Mouse (Mus musculus) bone marrow, adult 2 months (tissue): ENCODE data around the gene Vstm2l.

Experiments used
- CTCF ChIP-seq: fragments of 200-500 bp; IDR thresholded peaks from 2 replicates; pipeline ENCODE4 v1.5.1; 2011; ENCODE audit warnings: low read length, control low read depth; ENCODE audit not compliant: control insufficient read depth, insufficient read depth
- POLR2A ChIP-seq: fragments of 200-500 bp; IDR thresholded peaks from 2 replicates; pipeline ENCODE4 v1.6.1; 2011; ENCODE audit warnings: low read depth, mild to moderate bottlenecking, control low read depth, low read length, borderline replicate concordance; ENCODE audit not compliant: control insufficient read depth

DNA sequence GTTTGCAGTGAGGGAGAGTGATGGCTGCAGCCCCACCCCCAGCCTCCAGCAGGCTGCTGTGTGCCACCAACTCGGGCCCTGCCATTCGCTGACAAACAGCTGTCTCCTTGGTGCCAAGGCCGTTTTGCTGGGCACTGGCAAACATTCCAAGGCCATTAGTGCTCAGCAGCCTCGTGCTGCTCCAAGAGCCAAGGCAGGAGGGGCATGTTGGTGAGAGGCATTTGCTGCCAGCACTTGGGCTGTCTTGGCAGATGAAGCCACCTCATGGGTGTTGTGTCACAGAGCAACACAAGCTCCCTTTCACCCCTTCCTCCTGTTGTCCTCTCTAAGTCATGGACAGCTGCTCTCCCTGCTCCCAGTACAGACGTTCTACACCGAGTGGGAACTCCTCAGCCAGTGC, 41.2 kb upstream of the Vstm2l start:
- TF ChIP-seq CTCF (no peak), POLR2A (no peak)
